In genomic region chr6:145320156-145320555, GRCm38 (mm10) we compare ENCODE assay signal across 21 mouse cellular contexts.
DNase-seq lines count a peak whose midpoint lies in the region; ATAC-seq and TF ChIP-seq lines count a peak whose summit lies in the region.
"Had no signal": no experiment of that assay in that cellular context is flagged by ENCODE, and none has a peak within 500 bp of the region (broad histone marks: within the 10 kb centered on the region; RNA-seq: fewer than 3 reads in every experiment).

No protein-coding gene starts in this region.

- no peak for TF ChIP-seq POLR2A in limb, embryonic 14.5 days (IDR thresholded peaks at IDR 0.05; ENCODE audit: borderline replicate concordance, extremely low read depth, insufficient read depth, insufficient read length)

- no peak overlapping the region for H3K9ac ChIP-seq in hindbrain, postnatal 0 days (replicated peaks; ENCODE audit: low read length)
- H3K9ac ChIP-seq in hindbrain, embryonic 13.5 days, result no peak overlapping the region
- no peak overlapping the region for H3K9ac ChIP-seq in neural tube, embryonic 12.5 days
- no peak overlapping the region for H3K9ac ChIP-seq in limb, embryonic 14.5 days (ENCODE audit: low read depth, low read length, severe bottlenecking)
- H3K9ac ChIP-seq: embryonic facial prominence, embryonic 15.5 days; hindbrain, embryonic 12.5 days had no signal

- no peaks in the 10 kb centered on the region for H3K9me3 ChIP-seq in hindbrain, postnatal 0 days (ENCODE audit: low read length)
- no peaks in the 10 kb centered on the region for H3K9me3 ChIP-seq in hindbrain, embryonic 13.5 days
- no peaks in the 10 kb centered on the region for H3K9me3 ChIP-seq in neural tube, embryonic 12.5 days
- no peaks in the 10 kb centered on the region for H3K9me3 ChIP-seq in limb, embryonic 14.5 days (ENCODE audit: control insufficient read depth, low read length)
- H3K9me3 ChIP-seq: embryonic facial prominence, embryonic 15.5 days; forebrain, embryonic 10.5 days; heart, embryonic 10.5 days; hindbrain, embryonic 12.5 days had no signal

- H3K36me3 ChIP-seq in hindbrain, postnatal 0 days (ENCODE audit: insufficient read depth, low read length), result no peaks in the 10 kb centered on the region
- H3K36me3 ChIP-seq in hindbrain, embryonic 13.5 days, result no peaks in the 10 kb centered on the region
- H3K36me3 ChIP-seq in neural tube, embryonic 12.5 days, result no peaks in the 10 kb centered on the region
- H3K36me3 ChIP-seq in limb, embryonic 14.5 days (ENCODE audit: control insufficient read depth, insufficient read depth, low read length), result no peaks in the 10 kb centered on the region
- H3K36me3 ChIP-seq: embryonic facial prominence, embryonic 15.5 days; forebrain, embryonic 10.5 days; heart, embryonic 10.5 days; hindbrain, embryonic 12.5 days had no signal

- H3K27me3 ChIP-seq in hindbrain, postnatal 0 days (ENCODE audit: insufficient read depth, low read length), result no peaks in the 10 kb centered on the region
- no peaks in the 10 kb centered on the region for H3K27me3 ChIP-seq in hindbrain, embryonic 13.5 days
- no peaks in the 10 kb centered on the region for H3K27me3 ChIP-seq in neural tube, embryonic 12.5 days (replicated peaks)
- H3K27me3 ChIP-seq in limb, embryonic 14.5 days (ENCODE audit: control insufficient read depth, insufficient read depth, low read length), result no peaks in the 10 kb centered on the region
- H3K27me3 ChIP-seq: embryonic facial prominence, embryonic 15.5 days; hindbrain, embryonic 12.5 days had no signal

- no peak overlapping the region for H3K4me2 ChIP-seq in hindbrain, postnatal 0 days (ENCODE audit: low read depth, low read length)
- H3K4me2 ChIP-seq in hindbrain, embryonic 13.5 days, result no peak overlapping the region
- H3K4me2 ChIP-seq in neural tube, embryonic 12.5 days (replicated peaks), result no peak overlapping the region
- no peak overlapping the region for H3K4me2 ChIP-seq in limb, embryonic 14.5 days (replicated peaks; ENCODE audit: low read depth, low read length, severe bottlenecking)
- H3K4me2 ChIP-seq: embryonic facial prominence, embryonic 15.5 days; hindbrain, embryonic 12.5 days had no signal

- ATAC-seq in hindbrain, postnatal 0 days, result 0 out of 2 replicates have a peak, but pooled peaks have one; percentile 24
- no peak for ATAC-seq in hindbrain, embryonic 13.5 days (ENCODE audit: low FRiP score)
- 0 out of 2 replicates have a peak, but pooled peaks have one; percentile 17 for ATAC-seq in neural tube, embryonic 12.5 days (ENCODE audit: low FRiP score, low read depth)
- ATAC-seq in limb, embryonic 14.5 days (ENCODE audit: low FRiP score, low read depth), result peak; percentile 68
- ATAC-seq in monocyte, adult 5-6 weeks (replicated peaks; ENCODE audit: insufficient number of reproducible peaks, low FRiP score, low TSS enrichment, poor library complexity, severe bottlenecking), result no peak
- ATAC-seq: forebrain, embryonic 14.5 days had no signal

- 71% methylated on average over 10 of the region's 10 CpGs for WGBS in hindbrain, postnatal 0 days
- 74% methylated on average over 10 of the region's 10 CpGs for WGBS in hindbrain, embryonic 13.5 days
- 79% methylated on average over 10 of the region's 10 CpGs for WGBS in neural tube, embryonic 12.5 days
- 52% methylated on average over 10 of the region's 10 CpGs for WGBS in limb, embryonic 14.5 days

- DNase-seq in hindbrain, postnatal 0 days (ENCODE audit: low spot score), result no peak
- DNase-seq in neural tube, embryonic 10.5 days (ENCODE audit: extremely low spot score, low spot score), result no peak
- DNase-seq in limb, embryonic 14.5 days (ENCODE audit: low spot score), result peak; percentile 36
- no peak for DNase-seq in kidney, adult 8-10 months
- DNase-seq: adrenal gland, postnatal 10 days; cerebellum, adult 11 months; cerebellum, adult 8-10 months; cerebellum, postnatal 14 days; gastrocnemius, postnatal 10 days; heart, adult 18-20 months; heart, postnatal 10 days; heart, postnatal 4 days had no signal

- H3K27ac ChIP-seq in hindbrain, postnatal 0 days, result no peak overlapping the region
- H3K27ac ChIP-seq in hindbrain, embryonic 13.5 days, result no peak overlapping the region
- no peak overlapping the region for H3K27ac ChIP-seq in neural tube, embryonic 12.5 days
- no peak overlapping the region for H3K27ac ChIP-seq in limb, embryonic 14.5 days (replicated peaks; ENCODE audit: low read depth, low read length)
- H3K27ac ChIP-seq: embryonic facial prominence, embryonic 15.5 days; forebrain, embryonic 10.5 days; heart, embryonic 10.5 days; hindbrain, embryonic 12.5 days had no signal

- H3K4me1 ChIP-seq in hindbrain, postnatal 0 days (ENCODE audit: insufficient read depth, low read length), result no peaks in the 10 kb centered on the region
- no peaks in the 10 kb centered on the region for H3K4me1 ChIP-seq in hindbrain, embryonic 13.5 days (replicated peaks)
- no peaks in the 10 kb centered on the region for H3K4me1 ChIP-seq in neural tube, embryonic 12.5 days
- H3K4me1 ChIP-seq in limb, embryonic 14.5 days (ENCODE audit: control insufficient read depth, insufficient read depth, low read length), result peaks cover 6% of the 10 kb centered on the region; the same call in 1 of the 2 replicates
- H3K4me1 ChIP-seq: embryonic facial prominence, embryonic 15.5 days; forebrain, embryonic 10.5 days; hindbrain, embryonic 12.5 days had no signal

- H3K4me3 ChIP-seq in hindbrain, postnatal 0 days (ENCODE audit: low read length), result no peak overlapping the region
- no peak overlapping the region for H3K4me3 ChIP-seq in hindbrain, embryonic 13.5 days
- no peak overlapping the region for H3K4me3 ChIP-seq in neural tube, embryonic 12.5 days
- H3K4me3 ChIP-seq in limb, embryonic 14.5 days (replicated peaks; ENCODE audit: low read length), result no peak overlapping the region
- H3K4me3 ChIP-seq: embryonic facial prominence, embryonic 15.5 days; erythroblast, embryonic 14.5 days; forebrain, embryonic 10.5 days; heart, embryonic 10.5 days; hindbrain, embryonic 12.5 days had no signal

- no peak for TF ChIP-seq CTCF in hindbrain, postnatal 0 days (IDR thresholded peaks at IDR 0.05; ENCODE audit: low read depth)

Comparison
In these comparisons a context has a peak if more than half of its experiments do, and no peak if none do; other contexts are left out.
1. ATAC-seq: peak in hindbrain, postnatal 0 days (single experiment), neural tube, embryonic 12.5 days (single experiment) and limb, embryonic 14.5 days (single experiment); none in hindbrain, embryonic 13.5 days (single experiment) and monocyte, adult 5-6 weeks (single experiment).